Mouse (Mus musculus): ENCODE results near the gene Aldh16a1.

DNA sequence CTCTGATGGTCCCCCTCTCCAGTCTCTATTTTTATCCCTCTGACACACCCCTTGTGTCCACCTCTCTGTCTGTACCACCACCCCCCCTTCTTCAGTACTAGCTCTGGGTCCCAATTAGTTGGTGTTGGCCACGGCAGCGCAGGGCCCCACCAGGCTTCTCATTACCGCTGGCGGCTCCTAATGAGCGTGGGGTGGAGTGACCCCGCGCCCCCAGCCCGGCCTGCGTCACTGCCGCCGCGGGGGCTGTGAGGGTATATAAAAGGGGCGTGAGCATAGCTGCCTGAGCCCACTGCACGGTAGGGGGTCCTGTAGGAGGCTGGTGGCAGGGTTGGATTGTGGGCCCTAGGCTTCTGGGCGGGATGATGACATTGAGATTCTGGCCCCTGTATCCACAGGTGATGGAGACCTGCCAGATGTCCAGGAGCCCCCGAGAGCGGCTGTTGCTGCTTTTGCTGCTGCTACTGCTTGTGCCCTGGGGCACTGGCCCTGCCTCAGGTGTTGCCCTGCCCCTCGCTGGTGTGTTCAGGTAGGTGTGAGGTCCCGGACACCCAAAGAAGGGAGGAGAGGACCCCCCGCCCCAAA lies 26.6 kb upstream of the Aldh16a1 start, which contains the start of gene Pth2:
- TF ChIP-seq EP300 (IDR thresholded peaks at IDR 0.05; ENCODE audit: low read depth) (no peak), CTCF (IDR thresholded peaks at IDR 0.05; ENCODE audit: low read depth) (no peak)
